Mouse (Mus musculus): ENCODE measurements around the gene Polr3b.

GRCm38 (mm10) chr10:84758200-84758468 is 136.0 kb downstream of the Polr3b start:
- no peak for TF ChIP-seq EP300 (IDR thresholded peaks at IDR 0.05; ENCODE audit: low read depth)
- no peak for TF ChIP-seq CTCF (IDR thresholded peaks at IDR 0.05; ENCODE audit: low read depth)

Measured in heart, postnatal 0 days (tissue).